In genomic region chr9:43261124-43261907, GRCm38 (mm10) we compare ENCODE assay signal across 10 mouse cellular contexts. TPM values are rescaled to one million over a fixed set of nuclear protein-coding genes. Genes with fewer than 3 reads are reported as not detected.
DNase-seq lines count a peak whose midpoint lies in the region; ATAC-seq and TF ChIP-seq lines count a peak whose summit lies in the region.
"Had no signal": no experiment of that assay in that cellular context is flagged by ENCODE, and none has a peak within 500 bp of the region (broad histone marks: within the 10 kb centered on the region; RNA-seq: fewer than 3 reads in every experiment).

No protein-coding gene starts in this region.

- peaks cover 56% of the 10 kb centered on the region for H3K4me1 ChIP-seq in hindbrain, embryonic 10.5 days (replicated peaks)
- no peaks in the 10 kb centered on the region for H3K4me1 ChIP-seq in hindbrain, embryonic 16.5 days (ENCODE audit: control insufficient read depth, insufficient read depth, low read depth, low read length)
- peaks cover 20% of the 10 kb centered on the region for H3K4me1 ChIP-seq in liver, embryonic 16.5 days (ENCODE audit: control insufficient read depth, low read depth, low read length)

- no peaks in the 10 kb centered on the region for H3K36me3 ChIP-seq in hindbrain, embryonic 10.5 days
- H3K36me3 ChIP-seq in hindbrain, embryonic 16.5 days (ENCODE audit: control insufficient read depth, insufficient read depth, low read length), result no peaks in the 10 kb centered on the region
- no peaks in the 10 kb centered on the region for H3K36me3 ChIP-seq in liver, embryonic 16.5 days (ENCODE audit: control insufficient read depth, insufficient read depth)

- TF ChIP-seq CTCF in brain, embryonic 14.5 days (IDR thresholded peaks at IDR 0.05; ENCODE audit: borderline replicate concordance, extremely low read depth, insufficient read depth, insufficient read length), result no peak

- WGBS in hindbrain, embryonic 10.5 days, result 60% methylated on average over 4 of the region's 4 CpGs
- 69% methylated on average over 4 of the region's 4 CpGs for WGBS in hindbrain, embryonic 16.5 days
- 68% methylated on average over 4 of the region's 4 CpGs for WGBS in liver, embryonic 16.5 days (ENCODE audit: insufficient replicate concordance)

- no peak overlapping the region for H3K4me2 ChIP-seq in hindbrain, embryonic 16.5 days (ENCODE audit: low read length)
- H3K4me2 ChIP-seq in liver, embryonic 16.5 days (ENCODE audit: low read depth, low read length), result no peak overlapping the region

- no peaks in the 10 kb centered on the region for H3K9me3 ChIP-seq in hindbrain, embryonic 10.5 days
- no peaks in the 10 kb centered on the region for H3K9me3 ChIP-seq in hindbrain, embryonic 16.5 days (ENCODE audit: control insufficient read depth, low read length)
- no peaks in the 10 kb centered on the region for H3K9me3 ChIP-seq in liver, embryonic 16.5 days (replicated peaks; ENCODE audit: control insufficient read depth, low read length)

- no peak for TF ChIP-seq POLR2A in brain, embryonic 14.5 days (IDR thresholded peaks at IDR 0.05; ENCODE audit: borderline replicate concordance, extremely low read depth, insufficient read depth, insufficient read length, poor library complexity, severe bottlenecking)

- no peak overlapping the region for H3K9ac ChIP-seq in hindbrain, embryonic 16.5 days (ENCODE audit: low read depth, low read length)
- no peak overlapping the region for H3K9ac ChIP-seq in liver, embryonic 16.5 days (ENCODE audit: low read depth, low read length)

- peak; percentile 50 for DNase-seq in hindbrain, embryonic 10.5 days (ENCODE audit: low spot score)
- DNase-seq in brain, embryonic 14.5 days (ENCODE audit: low read depth), result peak; percentile 24
- peak; percentile 77 for DNase-seq in forelimb bud, embryonic 11.5 days (ENCODE audit: low read depth, low spot score)
- no peak for DNase-seq in cerebellum, adult 18-20 months
- DNase-seq in layer of hippocampus, adult 18-20 months (ENCODE audit: low spot score in 2 of 2), result no peak
- DNase-seq: cerebellum, adult 9-11 months; gastrocnemius, postnatal 36 days had no signal

- peak overlapping the region; percentile 72 for H3K27ac ChIP-seq in hindbrain, embryonic 10.5 days
- H3K27ac ChIP-seq in hindbrain, embryonic 16.5 days (ENCODE audit: low read depth, low read length), result no peak overlapping the region
- H3K27ac ChIP-seq in liver, embryonic 16.5 days (ENCODE audit: low read length), result peak overlapping the region; percentile 31

- ATAC-seq in hindbrain, embryonic 16.5 days, result no peak
- ATAC-seq in liver, embryonic 16.5 days (ENCODE audit: low read depth), result no peak
- no peak for ATAC-seq in inflammation-experienced regulatory T-cells, adult 6 months

- H3K27me3 ChIP-seq in hindbrain, embryonic 10.5 days (ENCODE audit: insufficient read depth, poor library complexity, severe bottlenecking), result peaks cover 19% of the 10 kb centered on the region
- H3K27me3 ChIP-seq in hindbrain, embryonic 16.5 days (replicated peaks; ENCODE audit: control insufficient read depth, insufficient read depth, low read length), result 0 out of 2 replicates have a peak, but pooled peaks cover 2% of the 10 kb centered on the region
- no peaks in the 10 kb centered on the region for H3K27me3 ChIP-seq in liver, embryonic 16.5 days (ENCODE audit: control insufficient read depth, insufficient read depth, low read depth, low read length)

- H3K4me3 ChIP-seq in hindbrain, embryonic 10.5 days, result no peak overlapping the region
- no peak overlapping the region for H3K4me3 ChIP-seq in hindbrain, embryonic 16.5 days (ENCODE audit: low read length)
- H3K4me3 ChIP-seq in liver, embryonic 16.5 days (ENCODE audit: low read depth, low read length), result no peak overlapping the region

RNA-seq across cellular contexts. Expression of gene Oaf, which starts 21.6 kb away (rescaled TPM):
- polyA plus RNA-seq in hindbrain, embryonic 10.5 days (2016; fragmentation: Nextera tagmentation; extraction: Ambion mirVana), result 34.9 and 43.0 TPM in 2 replicates
- 4.1 and 7.0 TPM in 2 replicates for polyA plus RNA-seq in hindbrain, embryonic 16.5 days (2015; fragmentation: Nextera tagmentation; extraction: Ambion mirVana)
- 11.5 and 13.1 TPM in 2 replicates for polyA plus RNA-seq in brain, embryonic 14.5 days (2012; rRNA removed)
- 24.4 and 29.0 TPM in 2 replicates for polyA plus RNA-seq in liver, embryonic 16.5 days (2015; fragmentation: Nextera tagmentation; extraction: Ambion mirVana)
- 1 to 10 TPM in 1 of 3 experiments, under 1 TPM in 1, not detected in 1; 0.28 to 1.3 TPM for polyA plus RNA-seq in inflammation-experienced regulatory T-cells, adult 6 months (2017; shearing (Covaris generic))
- 10 to 100 TPM; 19.2 to 20.3 TPM for total RNA-seq in layer of hippocampus, adult 18-20 months (2021)

RNA-seq across cellular contexts. Expression of gene Trim29, which starts 49.3 kb away (rescaled TPM):
- polyA plus RNA-seq in hindbrain, embryonic 10.5 days (2016; fragmentation: Nextera tagmentation; extraction: Ambion mirVana), result 1.9 and 2.1 TPM in 2 replicates
- polyA plus RNA-seq in hindbrain, embryonic 16.5 days (2015; fragmentation: Nextera tagmentation; extraction: Ambion mirVana), result not detected in 2 replicates
- 2.8 and 2.9 TPM in 2 replicates for polyA plus RNA-seq in brain, embryonic 14.5 days (2012; rRNA removed)
- 0.04 TPM in 1 of 2 replicates, not detected in the other for polyA plus RNA-seq in liver, embryonic 16.5 days (2015; fragmentation: Nextera tagmentation; extraction: Ambion mirVana)
- not detected for polyA plus RNA-seq in inflammation-experienced regulatory T-cells, adult 6 months (2017; shearing (Covaris generic))
- total RNA-seq in layer of hippocampus, adult 18-20 months (2021), result under 1 TPM; 0.23 to 0.69 TPM

RNA-seq across cellular contexts. Expression of gene Pou2f3, which starts 51.1 kb away (rescaled TPM):
- 0.09 TPM in 1 of 2 replicates, not detected in the other for polyA plus RNA-seq in hindbrain, embryonic 10.5 days (2016; fragmentation: Nextera tagmentation; extraction: Ambion mirVana)
- 0.11 TPM in 1 of 2 replicates, not detected in the other for polyA plus RNA-seq in hindbrain, embryonic 16.5 days (2015; fragmentation: Nextera tagmentation; extraction: Ambion mirVana)
- polyA plus RNA-seq in brain, embryonic 14.5 days (2012; rRNA removed), result 0.25 and 0.50 TPM in 2 replicates
- 0.07 TPM in 1 of 2 replicates, not detected in the other for polyA plus RNA-seq in liver, embryonic 16.5 days (2015; fragmentation: Nextera tagmentation; extraction: Ambion mirVana)
- polyA plus RNA-seq in inflammation-experienced regulatory T-cells, adult 6 months (2017; shearing (Covaris generic)), result not detected
- under 1 TPM; 0.38 to 0.52 TPM for total RNA-seq in layer of hippocampus, adult 18-20 months (2021)
- total RNA-seq: gastrocnemius, postnatal 36 days had no signal

Comparison
In these comparisons a context has a peak if more than half of its experiments do, and no peak if none do; other contexts are left out.
1. DNase-seq: peak in hindbrain, embryonic 10.5 days (single experiment), brain, embryonic 14.5 days (single experiment) and forelimb bud, embryonic 11.5 days (single experiment); none in cerebellum, adult 18-20 months (0 of 2) and layer of hippocampus, adult 18-20 months (0 of 2).